Mouse (Mus musculus) heart, postnatal 14 days (tissue): ENCODE results near the gene Mab21l1. TPM values are rescaled to one million over a fixed set of nuclear protein-coding genes. Genes with fewer than 3 reads are reported as not detected.

Experiments used
- DNase-seq, 2 experiments: peaks; one replicate each; pipeline ENCODE4 v3.0.0; 2021 to 2022
- intact Hi-C: fragments of 180-260 bp; cut with DNase I; formaldehyde crosslinking; loops from one replicate; pipeline ENCODE4 v1.15.1; 2025
- long read RNA-seq, 2 experiments: library from polyadenylated mRNA; stranded (forward); transcript quantifications; one replicate each; pipeline ENCODE4 v2.0.0; 2021
- total RNA-seq, 2 experiments: library from RNA; stranded (reverse); gene quantifications; 2 replicates each; pipeline ENCODE4 v1.2.3; 2021

Gene Mab21l1
- not detected for total RNA-seq
- long read RNA-seq, experiment 1 = 0 reads
- long read RNA-seq, experiment 2 = 0 reads

GRCm38 (mm10) chr3:55782056-55782687 is at the start of gene Mab21l1:
Gene Mab21l1 (plus strand): TSS chr3:55782510.
- intact Hi-C loops = loop anchor here (10.0 kb wide), 1 partner anchor 257 kb away; no protein-coding TSS in a partner anchor
- peak; percentile 14 to 20 for DNase-seq

DNA sequence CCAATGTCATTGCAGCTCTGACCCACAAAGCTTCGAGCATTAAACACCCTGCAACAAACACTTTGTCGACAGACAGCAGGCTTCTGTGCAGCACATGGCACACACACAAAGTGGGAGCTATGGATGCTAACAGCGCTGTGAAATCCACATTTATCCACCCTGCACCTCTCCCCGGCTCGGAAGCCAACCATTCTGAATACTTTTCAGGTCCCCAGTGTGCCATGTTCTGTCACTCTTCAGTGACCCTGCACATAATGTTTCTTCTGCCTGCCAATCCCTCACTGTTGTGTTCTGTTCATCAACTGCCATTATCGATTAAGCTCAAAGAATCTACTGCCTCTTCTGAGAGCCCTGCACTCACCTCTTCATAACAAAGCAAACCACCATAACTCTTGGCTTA is 48.6 kb upstream of the Mab21l1 start:
- intact Hi-C loops = no loop called here
- DNase-seq = no peak

DNA sequence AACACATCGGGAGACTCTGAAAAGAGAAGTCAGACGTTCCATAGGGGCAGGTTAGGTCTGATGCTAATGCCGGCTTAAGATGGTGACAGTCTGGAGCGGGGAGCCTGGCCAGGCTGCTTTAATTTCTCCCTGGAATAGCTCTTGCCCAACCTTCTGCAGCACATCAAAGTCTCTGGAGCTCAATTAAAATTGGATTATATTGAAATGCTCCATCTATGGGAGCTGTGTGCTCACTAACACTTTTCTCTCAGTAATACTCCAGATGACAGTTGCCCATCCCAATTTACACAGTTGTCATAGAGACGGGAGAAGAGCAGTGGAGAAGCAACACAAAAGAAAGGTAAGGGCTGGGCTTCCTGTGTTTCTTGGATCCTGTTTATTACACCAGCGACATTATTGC is 40.9 kb upstream of the Mab21l1 start:
- intact Hi-C loops = no loop called here
- DNase-seq = no peak

DNA sequence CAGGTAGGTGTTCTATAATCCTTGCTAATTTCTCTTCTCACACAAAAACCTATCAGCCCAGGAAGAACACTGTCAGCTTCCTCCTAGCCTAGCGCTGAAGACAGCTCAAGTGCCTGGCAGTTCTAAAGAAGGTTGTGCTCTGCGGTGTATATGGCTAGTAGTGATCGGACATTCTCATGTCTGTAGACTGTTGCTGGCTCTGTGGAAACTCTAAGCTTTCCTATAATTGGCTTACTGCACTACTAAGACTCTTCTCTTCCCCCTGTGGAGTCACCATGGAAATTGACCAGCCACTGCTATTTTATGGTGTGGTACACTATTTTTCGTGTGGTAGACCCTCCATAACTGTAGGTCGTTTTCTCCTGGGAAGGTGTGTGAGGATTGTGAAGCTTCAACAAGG is 40.1 kb upstream of the Mab21l1 start:
- intact Hi-C loops = no loop called here
- no peak for DNase-seq

GRCm38 (mm10) chr3:55742654-55743053 is 39.7 kb upstream of the Mab21l1 start:
- intact Hi-C loops = no loop called here
- peak in 1 of 2 experiments; percentile 13 for DNase-seq

GRCm38 (mm10) chr3:55743885-55744284 is 38.4 kb upstream of the Mab21l1 start:
- intact Hi-C loops = no loop called here
- no peak for DNase-seq

- no peak for DNase-seq
- intact Hi-C loops = no loop called here
Observed at GRCm38 (mm10) chr3:55750445-55751065, 31.8 kb upstream of the Mab21l1 start.

- no peak for DNase-seq
- intact Hi-C loops = no loop called here
Observed at GRCm38 (mm10) chr3:55751363-55751762, 30.9 kb upstream of the Mab21l1 start.

DNA sequence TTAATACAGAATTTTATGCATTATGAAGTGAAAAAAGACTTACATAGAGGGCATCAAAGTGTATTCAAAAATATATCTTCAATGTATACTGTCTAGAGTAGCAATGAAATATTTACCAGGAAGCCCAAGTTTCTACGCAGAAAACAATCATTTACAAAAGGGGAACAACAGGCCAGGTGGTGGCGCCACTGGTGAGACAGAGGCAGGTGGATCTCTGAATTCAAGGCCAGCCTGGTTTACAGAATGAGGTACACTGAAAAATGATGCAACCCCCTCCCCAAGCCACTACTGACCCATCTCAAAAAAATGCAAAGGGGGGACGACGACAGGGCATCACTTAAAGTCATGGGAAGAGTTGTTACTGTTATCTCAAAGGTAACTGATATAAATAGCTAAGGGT is 29.8 kb upstream of the Mab21l1 start:
- intact Hi-C loops = no loop called here
- DNase-seq = no peak

GRCm38 (mm10) chr3:55753872-55754271 is 28.4 kb upstream of the Mab21l1 start:
- intact Hi-C loops = no loop called here
- DNase-seq = no peak

DNA sequence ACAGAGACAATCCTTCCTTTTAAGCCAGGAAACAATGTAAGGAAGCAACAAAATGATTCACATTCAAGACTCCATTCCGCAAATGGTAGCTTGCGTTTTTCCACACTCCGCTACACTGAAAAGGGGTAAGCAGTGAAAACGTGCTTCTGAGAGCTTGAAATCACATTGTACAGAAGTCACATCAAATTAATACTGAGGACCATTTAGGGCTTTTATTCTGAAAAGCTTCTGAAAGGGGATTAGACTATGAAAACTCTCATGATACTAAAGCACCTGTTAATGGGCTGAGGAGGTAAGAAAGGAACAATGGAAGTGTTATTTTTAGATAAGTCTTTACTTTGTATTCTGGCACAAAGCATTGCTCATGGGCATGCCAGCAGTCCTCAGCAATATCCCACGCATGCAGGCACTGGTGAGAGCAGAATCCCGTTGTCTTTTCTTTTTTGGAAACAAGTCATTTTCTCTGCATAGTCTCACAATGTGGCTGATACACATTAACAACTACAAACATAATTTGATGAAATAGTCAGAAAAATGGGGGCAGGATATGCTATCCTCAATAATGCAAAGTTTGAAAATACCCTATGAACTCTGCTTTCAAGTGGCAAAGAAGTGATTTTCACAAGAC is 27.2 kb upstream of the Mab21l1 start:
- intact Hi-C loops = no loop called here
- no peak for DNase-seq

GRCm38 (mm10) chr3:55755805-55756601 is 26.3 kb upstream of the Mab21l1 start:
- DNase-seq = no peak
- intact Hi-C loops = no loop called here

DNA sequence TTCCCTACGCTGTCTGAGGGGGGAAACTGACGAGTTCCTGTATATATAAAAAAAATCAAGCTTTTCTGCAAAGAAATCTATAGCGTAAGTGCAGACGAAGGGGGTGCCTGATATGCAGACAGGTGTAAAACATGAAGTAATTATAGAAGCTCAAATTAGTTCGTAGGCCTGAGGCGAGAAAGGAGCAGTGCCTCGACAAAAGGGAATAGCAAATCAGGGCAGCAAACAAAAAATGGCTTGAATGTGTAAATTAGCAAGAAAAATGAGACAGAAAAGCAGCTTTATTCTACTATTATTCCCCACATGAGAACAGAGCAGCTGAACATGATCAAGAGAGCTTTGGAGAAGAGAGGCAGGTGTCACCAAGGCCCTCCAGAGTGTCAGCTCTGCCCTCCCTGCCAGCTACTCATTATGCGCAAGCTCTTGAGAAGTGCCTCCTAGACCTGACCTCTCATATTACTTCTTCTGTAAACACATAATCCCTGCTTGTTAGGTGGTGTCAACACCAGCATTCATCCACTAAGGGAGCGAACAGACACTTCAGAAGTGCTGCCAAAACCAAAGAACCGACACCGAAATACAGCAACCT is 25.6 kb upstream of the Mab21l1 start:
- no peak for DNase-seq
- intact Hi-C loops = no loop called here

GRCm38 (mm10) chr3:55758297-55758696 is 24.0 kb upstream of the Mab21l1 start:
- intact Hi-C loops = no loop called here
- DNase-seq = peak in 1 of 2 experiments; percentile 7

GRCm38 (mm10) chr3:55763591-55763990 is 18.7 kb upstream of the Mab21l1 start:
- intact Hi-C loops = no loop called here
- no peak for DNase-seq

GRCm38 (mm10) chr3:55768654-55769053 is 13.7 kb upstream of the Mab21l1 start:
- intact Hi-C loops = no loop called here
- no peak for DNase-seq

- DNase-seq = no peak
- intact Hi-C loops = no loop called here
Observed at GRCm38 (mm10) chr3:55769308-55769707, 13.0 kb upstream of the Mab21l1 start.

- intact Hi-C loops = no loop called here
- DNase-seq = no peak
Observed at GRCm38 (mm10) chr3:55774203-55774602, 8.1 kb upstream of the Mab21l1 start.

- intact Hi-C loops = no loop called here
- no peak for DNase-seq
Observed at GRCm38 (mm10) chr3:55775245-55775644, 7.1 kb upstream of the Mab21l1 start.

GRCm38 (mm10) chr3:55775753-55776152 is 6.6 kb upstream of the Mab21l1 start:
- intact Hi-C loops = no loop called here

DNA sequence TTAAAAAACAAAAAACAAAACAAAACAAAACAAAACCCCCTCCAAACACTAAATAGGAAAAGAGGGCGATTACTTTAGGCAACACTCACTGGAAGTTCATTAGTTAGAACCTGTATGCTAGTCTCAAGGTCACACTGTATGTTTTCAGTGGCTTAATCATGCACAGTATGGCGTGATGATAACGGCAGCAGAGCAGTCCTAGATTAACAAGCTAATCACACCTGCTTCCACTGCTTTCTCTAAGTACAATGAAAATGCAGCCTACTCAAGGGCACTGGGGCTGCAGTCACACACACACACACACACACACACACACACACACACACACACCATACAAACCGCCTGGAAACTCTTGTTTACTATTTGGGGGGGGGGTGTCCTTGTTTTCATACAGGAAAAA is 4.8 kb upstream of the Mab21l1 start:
- intact Hi-C loops = no loop called here

More at GRCm38 (mm10) chr3:55775753-55776152, 6.6 kb upstream of the Mab21l1 start:
- DNase-seq = no peak

More for the DNA sequence above, 4.8 kb upstream of the Mab21l1 start:
- no peak for DNase-seq
